Comparison of ENCODE assay signal across 8 mouse cellular contexts in the genomic region with DNA sequence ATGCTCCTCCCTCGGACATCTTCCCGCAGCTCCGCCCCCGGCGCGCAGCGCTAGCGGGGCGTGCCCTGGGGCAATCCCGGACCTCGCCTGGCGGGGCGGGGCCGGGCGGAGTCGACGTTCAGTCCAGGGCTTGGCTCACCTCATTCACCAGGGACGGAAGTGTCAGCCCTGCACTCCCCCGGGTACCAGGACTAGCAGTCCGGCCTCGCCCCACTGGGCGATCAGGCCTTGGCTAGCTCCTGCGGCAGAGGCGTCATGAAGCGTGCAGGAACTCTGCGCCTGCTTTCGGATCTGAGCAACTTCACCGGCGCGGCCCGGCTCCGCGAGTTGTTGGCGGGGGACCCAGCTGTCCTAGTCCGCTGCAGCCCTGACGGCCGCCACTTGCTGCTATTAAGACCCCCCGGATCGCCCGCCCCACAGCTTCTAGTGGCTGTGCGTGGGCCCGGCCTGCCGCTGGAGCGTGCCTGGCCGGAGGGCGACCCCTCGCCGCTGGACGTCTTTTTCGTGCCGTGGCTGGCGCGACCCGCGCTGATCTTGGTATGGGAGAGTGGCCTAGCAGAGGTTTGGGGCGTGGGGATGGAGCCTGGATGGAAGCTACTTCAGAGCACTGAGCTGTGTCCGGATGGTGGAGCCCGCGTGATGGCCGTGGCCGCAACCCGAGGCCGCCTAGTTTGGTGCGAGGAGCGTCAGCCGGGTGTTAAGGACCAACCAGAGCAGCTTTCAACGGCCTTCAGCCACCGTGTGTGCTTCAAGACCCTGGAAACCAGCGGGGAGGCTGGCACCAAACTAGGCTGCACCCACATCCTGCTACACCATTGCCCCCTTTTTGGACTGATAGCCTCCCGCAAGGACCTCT. TPM values are rescaled to one million over a fixed set of nuclear protein-coding genes. Genes with fewer than 3 reads are reported as not detected.
DNase-seq lines count a peak whose midpoint lies in the region; ATAC-seq and TF ChIP-seq lines count a peak whose summit lies in the region.

Hps6 (plus strand) TSS at position 138 of the 856 bp plus-strand sequence.

- peak; percentile 60 for ATAC-seq in hindbrain, postnatal 0 days

- peak within 1 kb of the TSS; percentile 49 for H3K9ac ChIP-seq in hindbrain, postnatal 0 days (replicated peaks; ENCODE audit: low read length)

- intact Hi-C loops in gastrocnemius, adult 2 months (cut with DNase I): loop anchor here (5.0 kb wide), 1 partner anchor 39 kb away; the partner anchor contains the start of gene Pprc1

- H3K27ac ChIP-seq in gastrocnemius, adult 2 months: peak within 1 kb of the TSS; percentile 91
- no peak within 1 kb of the TSS for H3K27ac ChIP-seq in hindbrain, postnatal 0 days

- no peaks in the 10 kb centered on the region for H3K9me3 ChIP-seq in hindbrain, postnatal 0 days (ENCODE audit: low read length)

- peak within 1 kb of the TSS; percentile 93 for H3K4me3 ChIP-seq in gastrocnemius, adult 2 months
- peak within 1 kb of the TSS; percentile 56 for H3K4me3 ChIP-seq in hindbrain, postnatal 0 days (ENCODE audit: low read length)

- no peaks in the 10 kb centered on the region for H3K27me3 ChIP-seq in hindbrain, postnatal 0 days (ENCODE audit: insufficient read depth, low read length)

- no peak for TF ChIP-seq CTCF in gastrocnemius, adult 2 months (IDR thresholded peaks at IDR 0.05)
- TF ChIP-seq CTCF in hindbrain, postnatal 0 days (IDR thresholded peaks at IDR 0.05; ENCODE audit: low read depth): no peak

- H3K4me1 ChIP-seq in hindbrain, postnatal 0 days (ENCODE audit: insufficient read depth, low read length): peaks cover 6% of the 10 kb centered on the region; the same call in 1 of the 2 replicates

- H3K4me2 ChIP-seq in hindbrain, postnatal 0 days (ENCODE audit: low read depth, low read length): peak within 1 kb of the TSS; percentile 99

- WGBS in hindbrain, postnatal 0 days: 2% methylated on average over 70 of the region's 70 CpGs

- no peaks in the 10 kb centered on the region for H3K36me3 ChIP-seq in hindbrain, postnatal 0 days (ENCODE audit: insufficient read depth, low read length)

- peak; percentile 91 for DNase-seq in R1 (ENCODE audit: low read depth, low spot score)
- DNase-seq in cerebellum, postnatal 36 days: peak; percentile 80 to 87
- DNase-seq in gastrocnemius, adult 2 months: peak; percentile 95
- DNase-seq in hindbrain, postnatal 0 days (ENCODE audit: low spot score): peak; percentile 63
- DNase-seq in left cerebral cortex, adult 18-20 months (ENCODE audit: low spot score in 2 of 2): peak; percentile 66 to 78
- DNase-seq in lung, postnatal 4 days: peak; percentile 90 to 94
- DNase-seq in retina, postnatal 1 day: peak; percentile 82
- peak; percentile 86 to 88 for DNase-seq in urinary bladder, adult 18-20 months (ENCODE audit: low spot score in 2 of 2)

RNA-seq across cellular contexts. Expression of gene Hps6, which starts in this region (rescaled TPM):
- 1 to 10 TPM; 3.4 to 3.9 TPM for total RNA-seq in gastrocnemius, adult 2 months (2021)
- 10.6 and 13.1 TPM in 2 replicates for total RNA-seq in hindbrain, postnatal 0 days (2014; rRNA removed)
- polyA plus RNA-seq in hindbrain, postnatal 0 days (2015; fragmentation: Nextera tagmentation; extraction: Ambion mirVana): 4.7 TPM in 2 replicates
- total RNA-seq in left cerebral cortex, adult 18-20 months (2021): 1 to 10 TPM; 7.8 to 8.4 TPM
